Mouse (Mus musculus) hindbrain, embryonic 12.5 days (tissue): ENCODE measurements around the gene Tbc1d2b. TPM values are rescaled to one million over a fixed set of nuclear protein-coding genes. Genes with fewer than 3 reads are reported as not detected.

Experiments
- ATAC-seq: fragments of 200-750 bp; cut with Nextera tagmentation; 2 replicates; pipeline ENCODE4 v1.8.0; 2017; ENCODE audit warnings: moderate TSS enrichment; ENCODE audit not compliant: low FRiP score
- H3K27ac ChIP-seq: fragments of 300-500 bp; sonication (generic); 2 replicates; pipeline ENCODE4 v1.5.1; 2016; ENCODE audit warnings: mild to moderate bottlenecking
- H3K27me3 ChIP-seq: fragments of 300-500 bp; sonication (generic); 2 replicates; pipeline ENCODE4 v1.6.1; 2016; ENCODE audit warnings: mild to moderate bottlenecking
- H3K36me3 ChIP-seq: fragments of 300-500 bp; sonication (generic); 2 replicates; pipeline ENCODE4 v1.6.1; 2016; ENCODE audit warnings: mild to moderate bottlenecking
- H3K4me1 ChIP-seq: fragments of 300-500 bp; sonication (generic); 2 replicates; pipeline ENCODE4 v1.6.1; 2016
- H3K4me2 ChIP-seq: fragments of 300-500 bp; sonication (generic); replicated peaks from 2 replicates; pipeline ENCODE4 v1.6.1; 2016; ENCODE audit warnings: mild to moderate bottlenecking
- H3K4me3 ChIP-seq: fragments of 300-500 bp; sonication (generic); 2 replicates; pipeline ENCODE4 v1.5.1; 2016; ENCODE audit warnings: mild to moderate bottlenecking
- H3K9ac ChIP-seq: fragments of 300-500 bp; sonication (generic); 2 replicates; pipeline ENCODE4 v1.6.1; 2016; ENCODE audit warnings: mild to moderate bottlenecking, moderate library complexity
- H3K9me3 ChIP-seq: fragments of 300-500 bp; sonication (generic); replicated peaks from 2 replicates; pipeline ENCODE4 v1.6.1; 2016; ENCODE audit warnings: mild to moderate bottlenecking
- WGBS: fragments of 180-500 bp; shearing (Covaris S2); methylation state at CpG from one replicate; pipeline ENCODE4 v1.1.7; 2016; 5-methylcytosine and 5-hydroxymethylcytosine counted together
- polyA plus RNA-seq: library from polyadenylated mRNA; unstranded; fragments of >200 nt; fragmentation: Nextera tagmentation; extraction: Ambion mirVana; gene quantifications from 2 replicates; pipeline ENCODE4 v1.2.1, GENCODE M21; 2016

Gene Tbc1d2b
- polyA plus RNA-seq, 1 experiment from 2014 or later: 14.6 TPM

- Histone ChIP-seq H3K27ac (no peak overlapping the region), H3K4me3 (no peak overlapping the region), H3K4me2 (no peak overlapping the region), H3K9me3 (no peaks in the 10 kb centered on the region), H3K9ac (no peak overlapping the region), H3K4me1 (peaks cover 5% of the 10 kb centered on the region; the same call in 1 of the 2 replicates), H3K27me3 (no peaks in the 10 kb centered on the region), H3K36me3 (no peaks in the 10 kb centered on the region)
- 74% methylated on average over 3 of the region's 3 CpGs for WGBS
- ATAC-seq: no peak
Measured at GRCm38 (mm10) chr9:90262063-90262462, 8.5 kb downstream of the Tbc1d2b start.

- Histone ChIP-seq H3K4me2 (no peak overlapping the region), H3K27me3 (no peaks in the 10 kb centered on the region; the same call in 1 of the 2 replicates), H3K4me1 (peaks cover 12% of the 10 kb centered on the region), H3K9me3 (no peaks in the 10 kb centered on the region), H3K36me3 (no peaks in the 10 kb centered on the region), H3K9ac (no peak overlapping the region), H3K4me3 (no peak overlapping the region), H3K27ac (no peak overlapping the region)
- ATAC-seq: no peak
- 70% methylated on average over 13 of the region's 13 CpGs for WGBS
Measured at GRCm38 (mm10) chr9:90260600-90261375, 9.8 kb downstream of the Tbc1d2b start.

- H3K4me2 ChIP-seq: no peak overlapping the region
- H3K36me3 ChIP-seq: no peaks in the 10 kb centered on the region
- H3K4me3 ChIP-seq: no peak overlapping the region
- ATAC-seq: no peak
- H3K9me3 ChIP-seq: no peaks in the 10 kb centered on the region
- H3K4me1 ChIP-seq: peaks cover 13% of the 10 kb centered on the region
- 87% methylated on average over 6 of the region's 6 CpGs for WGBS
- H3K27me3 ChIP-seq: no peaks in the 10 kb centered on the region; the same call in 1 of the 2 replicates
- H3K27ac ChIP-seq: no peak overlapping the region
- H3K9ac ChIP-seq: no peak overlapping the region
Measured at GRCm38 (mm10) chr9:90260079-90260478, 10.5 kb downstream of the Tbc1d2b start.

GRCm38 (mm10) chr9:90259400-90259950 lies 11.1 kb downstream of the Tbc1d2b start:
- Histone ChIP-seq H3K9me3 (no peaks in the 10 kb centered on the region), H3K4me2 (no peak overlapping the region), H3K36me3 (no peaks in the 10 kb centered on the region), H3K4me3 (no peak overlapping the region), H3K27me3 (no peaks in the 10 kb centered on the region; the same call in 1 of the 2 replicates), H3K9ac (no peak overlapping the region), H3K4me1 (peaks cover 13% of the 10 kb centered on the region), H3K27ac (no peak overlapping the region)
- ATAC-seq: no peak
- WGBS: 89% methylated on average over 12 of the region's 12 CpGs

GRCm38 (mm10) chr9:90257754-90258531 lies 12.7 kb downstream of the Tbc1d2b start:
- H3K4me1 ChIP-seq: peaks cover 13% of the 10 kb centered on the region
- 84% methylated on average over 13 of the region's 13 CpGs for WGBS
- H3K4me2 ChIP-seq: no peak overlapping the region
- no peak overlapping the region for H3K9ac ChIP-seq
- no peaks in the 10 kb centered on the region for H3K36me3 ChIP-seq
- H3K27ac ChIP-seq: no peak overlapping the region
- H3K27me3 ChIP-seq: no peaks in the 10 kb centered on the region; the same call in 1 of the 2 replicates
- H3K9me3 ChIP-seq: no peaks in the 10 kb centered on the region
- no peak overlapping the region for H3K4me3 ChIP-seq
- no peak for ATAC-seq

- no peak for ATAC-seq
- Histone ChIP-seq H3K9me3 (no peaks in the 10 kb centered on the region), H3K4me2 (no peak overlapping the region), H3K9ac (no peak overlapping the region), H3K27me3 (no peaks in the 10 kb centered on the region; the same call in 1 of the 2 replicates), H3K27ac (no peak overlapping the region), H3K4me1 (peaks cover 13% of the 10 kb centered on the region), H3K4me3 (no peak overlapping the region), H3K36me3 (no peaks in the 10 kb centered on the region)
- 81% methylated on average over 7 of the region's 7 CpGs for WGBS
Measured at GRCm38 (mm10) chr9:90257220-90257619, 13.4 kb downstream of the Tbc1d2b start.

GRCm38 (mm10) chr9:90255844-90256405 lies 14.7 kb downstream of the Tbc1d2b start:
- 0 out of 2 replicates have a peak, but pooled peaks have one; percentile 30 for ATAC-seq
- WGBS: 39% methylated on average over 6 of the region's 6 CpGs
- no peak overlapping the region for H3K9ac ChIP-seq
- H3K4me1 ChIP-seq: peaks cover 11% of the 10 kb centered on the region
- H3K27me3 ChIP-seq: no peaks in the 10 kb centered on the region; the same call in 1 of the 2 replicates
- no peak overlapping the region for H3K4me3 ChIP-seq
- H3K36me3 ChIP-seq: no peaks in the 10 kb centered on the region
- no peak overlapping the region for H3K4me2 ChIP-seq
- H3K9me3 ChIP-seq: no peaks in the 10 kb centered on the region
- no peak overlapping the region for H3K27ac ChIP-seq

- peaks cover 8% of the 10 kb centered on the region for H3K4me1 ChIP-seq
- no peak overlapping the region for H3K4me3 ChIP-seq
- no peak for ATAC-seq
- 87% methylated on average over 2 of the region's 2 CpGs for WGBS
- no peak overlapping the region for H3K27ac ChIP-seq
- no peaks in the 10 kb centered on the region; the same call in 1 of the 2 replicates for H3K27me3 ChIP-seq
- no peaks in the 10 kb centered on the region for H3K9me3 ChIP-seq
- H3K4me2 ChIP-seq: no peak overlapping the region
- H3K9ac ChIP-seq: no peak overlapping the region
- H3K36me3 ChIP-seq: no peaks in the 10 kb centered on the region
Measured at GRCm38 (mm10) chr9:90253181-90253580, 17.4 kb downstream of the Tbc1d2b start.

- Histone ChIP-seq H3K36me3 (peaks cover 6% of the 10 kb centered on the region; the same call in 1 of the 2 replicates), H3K27me3 (no peaks in the 10 kb centered on the region), H3K27ac (no peak overlapping the region), H3K4me3 (no peak overlapping the region), H3K9ac (no peak overlapping the region), H3K9me3 (no peaks in the 10 kb centered on the region), H3K4me1 (peaks cover 4% of the 10 kb centered on the region), H3K4me2 (no peak overlapping the region)
- WGBS: 92% methylated on average over 13 of the region's 13 CpGs
- ATAC-seq: no peak
Measured at GRCm38 (mm10) chr9:90250964-90251750, 19.4 kb downstream of the Tbc1d2b start.

GRCm38 (mm10) chr9:90250141-90250775 lies 20.3 kb downstream of the Tbc1d2b start:
- Histone ChIP-seq H3K9me3 (no peaks in the 10 kb centered on the region), H3K9ac (no peak overlapping the region), H3K27ac (no peak overlapping the region), H3K36me3 (peaks cover 6% of the 10 kb centered on the region; the same call in 1 of the 2 replicates), H3K4me3 (no peak overlapping the region), H3K4me1 (no peaks in the 10 kb centered on the region), H3K27me3 (no peaks in the 10 kb centered on the region), H3K4me2 (no peak overlapping the region)
- WGBS: 93% methylated on average over 5 of the region's 5 CpGs
- no peak for ATAC-seq

- 91% methylated on average over 2 of the region's 2 CpGs for WGBS
Measured at GRCm38 (mm10) chr9:90249036-90249435, 21.6 kb downstream of the Tbc1d2b start.

More at GRCm38 (mm10) chr9:90249036-90249435, 21.6 kb downstream of the Tbc1d2b start:
- Histone ChIP-seq H3K9ac (no peak overlapping the region), H3K9me3 (no peaks in the 10 kb centered on the region), H3K4me2 (no peak overlapping the region), H3K36me3 (peaks cover 6% of the 10 kb centered on the region; the same call in 1 of the 2 replicates), H3K4me3 (no peak overlapping the region), H3K27ac (no peak overlapping the region), H3K27me3 (no peaks in the 10 kb centered on the region), H3K4me1 (no peaks in the 10 kb centered on the region)
- ATAC-seq: no peak
